Mouse (Mus musculus) hindbrain, postnatal 0 days (tissue): ENCODE results near the gene Zfp457. TPM values are rescaled to one million over a fixed set of nuclear protein-coding genes. Genes with fewer than 3 reads are reported as not detected.
"Not testable (repeated sequence)": the region's sequence is repeated elsewhere in the genome, so short reads cannot be mapped to it uniquely, and the experiment has no call there.

Experiments
- ATAC-seq: fragments of 200-750 bp; cut with Nextera tagmentation; 2 replicates; pipeline ENCODE4 v1.8.0; 2017; ENCODE audit warnings: mild to moderate bottlenecking, moderate TSS enrichment, moderate library complexity
- DNase-seq: peaks from one replicate; pipeline ENCODE4 v3.0.0-alpha.2; 2015; ENCODE audit warnings: low spot score
- H3K27ac ChIP-seq: fragments of 300-500 bp; sonication (generic); 2 replicates; pipeline ENCODE4 v1.5.1; 2014; ENCODE audit warnings: mild to moderate bottlenecking
- H3K27me3 ChIP-seq: fragments of 300-500 bp; sonication (generic); 2 replicates; pipeline ENCODE4 v1.6.1; 2014; ENCODE audit warnings: low read length, mixed read lengths; ENCODE audit not compliant: insufficient read depth
- H3K36me3 ChIP-seq: fragments of 300-500 bp; sonication (generic); 2 replicates; pipeline ENCODE4 v1.6.1; 2014; ENCODE audit warnings: low read length, mixed read lengths; ENCODE audit not compliant: insufficient read depth
- H3K4me1 ChIP-seq: fragments of 300-500 bp; sonication (generic); 2 replicates; pipeline ENCODE4 v1.6.1; 2014; ENCODE audit warnings: antibody characterized with exemption, low read length, mixed read lengths; ENCODE audit not compliant: insufficient read depth
- H3K4me2 ChIP-seq: fragments of 300-500 bp; sonication (generic); 2 replicates; pipeline ENCODE4 v1.6.1; 2014; ENCODE audit warnings: low read depth, mild to moderate bottlenecking, low read length, moderate library complexity, mixed read lengths
- H3K4me3 ChIP-seq: fragments of 300-500 bp; sonication (generic); 2 replicates; pipeline ENCODE4 v1.5.1; 2014; ENCODE audit warnings: low read length
- H3K9ac ChIP-seq: fragments of 300-500 bp; sonication (generic); replicated peaks from 2 replicates; pipeline ENCODE4 v1.6.1; 2014; ENCODE audit warnings: mild to moderate bottlenecking, low read length, moderate library complexity, mixed read lengths
- H3K9me3 ChIP-seq: fragments of 300-500 bp; sonication (generic); 2 replicates; pipeline ENCODE4 v1.6.1; 2016; ENCODE audit warnings: low read length, mixed read lengths
- CTCF ChIP-seq: IDR thresholded peaks from 2 replicates; pipeline ENCODE4 v1.5.1; 2016; ENCODE audit warnings: antibody characterized with exemption, control low read depth, low read depth
- WGBS: fragments of 180-500 bp; shearing (Covaris S2); extraction: QIAGEN DNeasy Blood & Tissue Kit; methylation state at CpG from one replicate; pipeline ENCODE4 v1.1.7; 2014; 5-methylcytosine and 5-hydroxymethylcytosine counted together
- polyA plus RNA-seq: library from polyadenylated mRNA; unstranded; fragments of >200 nt; fragmentation: Nextera tagmentation; extraction: Ambion mirVana; gene quantifications from 2 replicates; pipeline ENCODE4 v1.2.1, GENCODE M21; 2015
- total RNA-seq: library from RNA; depleted of rRNA; stranded (reverse); fragments of >200 nt; gene quantifications from 2 replicates; pipeline ENCODE4 v1.2.3, GENCODE M21; 2014; rRNA removed

The Zfp457 gene
- total and polyA plus RNA-seq, 2 experiments from 2014 or later, result 0.73 to 1.6 TPM

GRCm38 (mm10) chr13:67278314-67278713 lies 28.0 kb downstream of the Zfp457 start, which contains the start of gene Zfp458:
Zfp458 (minus strand) TSS chr13:67278466.
- Histone ChIP-seq H3K4me3 (no peak within 1 kb of the TSS), H3K4me1 (no peaks in the 10 kb centered on the region), H3K9me3 (no peaks in the 10 kb centered on the region), H3K9ac (no peak within 1 kb of the TSS), H3K27me3 (no peaks in the 10 kb centered on the region), H3K4me2 (0 out of 2 replicates have a peak within 1 kb of the TSS, but pooled peaks have one; percentile 2), H3K36me3 (no peaks in the 10 kb centered on the region), H3K27ac (no peak within 1 kb of the TSS)
- TF ChIP-seq CTCF, result no peak
- peak; percentile 42 for DNase-seq
- WGBS, result 53% methylated on average over 7 of the region's 7 CpGs
- peak; percentile 56; the same call in 1 of the 2 replicates for ATAC-seq

- peak; percentile 69; the same call in 1 of the 2 replicates for ATAC-seq
- Histone ChIP-seq H3K4me2 (peak overlapping the region; percentile 63), H3K9ac (peak overlapping the region; percentile 53), H3K27ac (peak overlapping the region; percentile 69; the same call in 1 of the 2 replicates), H3K4me3 (peak overlapping the region; percentile 74)
- WGBS, result 40% methylated on average over 8 of the region's 9 CpGs
- H3K36me3 ChIP-seq, H3K27me3 ChIP-seq, H3K4me1 ChIP-seq, DNase-seq, H3K9me3 ChIP-seq: not testable (repeated sequence)
Observed at GRCm38 (mm10) chr13:67269383-67270065, 36.8 kb downstream of the Zfp457 start.

- Histone ChIP-seq H3K36me3 (no peaks in the 10 kb centered on the region), H3K9me3 (peaks cover 8% of the 10 kb centered on the region), H3K9ac (peak overlapping the region; percentile 53), H3K4me2 (peak overlapping the region; percentile 63), H3K27ac (peak overlapping the region; percentile 69), H3K4me3 (peak overlapping the region; percentile 74), H3K4me1 (no peaks in the 10 kb centered on the region), H3K27me3 (no peaks in the 10 kb centered on the region)
- 7% methylated on average over 18 of the region's 18 CpGs for WGBS
- ATAC-seq, result peak; percentile 99
- peak; percentile 90 for DNase-seq
- TF ChIP-seq CTCF, result no peak
Observed at GRCm38 (mm10) chr13:67268568-67269369, 37.5 kb downstream of the Zfp457 start.

Other genes with a start within 250 kb of the Zfp457 start
- 3.6 TPM in 2 replicates for gene Zfp712, start 245.3 kb downstream of the Zfp457 start, total RNA-seq
- 2.5 and 2.7 TPM in 2 replicates for gene Zfp712, start 245.3 kb downstream of the Zfp457 start, polyA plus RNA-seq
- 1.8 and 4.2 TPM in 2 replicates for gene Zfp708, start 208.5 kb downstream of the Zfp457 start, total RNA-seq
- gene Zfp708, start 208.5 kb downstream of the Zfp457 start, polyA plus RNA-seq, result 3.9 and 4.6 TPM in 2 replicates
- 0.43 and 2.7 TPM in 2 replicates for gene Gm28557, start 197.9 kb downstream of the Zfp457 start, total RNA-seq
- 0.78 and 1.3 TPM in 2 replicates for gene Gm28557, start 197.9 kb downstream of the Zfp457 start, polyA plus RNA-seq
- gene Rslcan18, start 190.2 kb downstream of the Zfp457 start, total RNA-seq, result 0.05 TPM in 1 of 2 replicates, not detected in the other
- gene Rslcan18, start 190.2 kb downstream of the Zfp457 start, polyA plus RNA-seq, result not detected in 2 replicates
- gene Zfp759, start 184.8 kb downstream of the Zfp457 start, total RNA-seq, result 4.8 and 5.9 TPM in 2 replicates
- 2.2 and 2.5 TPM in 2 replicates for gene Zfp759, start 184.8 kb downstream of the Zfp457 start, polyA plus RNA-seq
- 3.0 and 7.3 TPM in 2 replicates for gene Rsl1, start 133.3 kb downstream of the Zfp457 start, total RNA-seq
- 2.3 and 2.8 TPM in 2 replicates for gene Rsl1, start 133.3 kb downstream of the Zfp457 start, polyA plus RNA-seq
- gene Zfp455, start 112.0 kb downstream of the Zfp457 start, total RNA-seq, result 0.79 and 1.0 TPM in 2 replicates
- 0.80 and 1.6 TPM in 2 replicates for gene Zfp455, start 112.0 kb downstream of the Zfp457 start, polyA plus RNA-seq
- 5.2 and 11.1 TPM in 2 replicates for gene Zfp458, start 28.0 kb downstream of the Zfp457 start, total RNA-seq
- 3.2 and 4.3 TPM in 2 replicates for gene Zfp458, start 28.0 kb downstream of the Zfp457 start, polyA plus RNA-seq
- 2.5 and 4.1 TPM in 2 replicates for gene Zfp595, start 26.1 kb upstream of the Zfp457 start, total RNA-seq
- gene Zfp595, start 26.1 kb upstream of the Zfp457 start, polyA plus RNA-seq, result 0.66 and 0.84 TPM in 2 replicates
- not detected in 2 replicates for gene Gm28044, start 54.1 kb upstream of the Zfp457 start, total RNA-seq
- 0.51 TPM in 1 of 2 replicates, not detected in the other for gene Gm28044, start 54.1 kb upstream of the Zfp457 start, polyA plus RNA-seq
- 0.43 and 0.84 TPM in 2 replicates for gene Zfp953, start 54.1 kb upstream of the Zfp457 start, total RNA-seq
- gene Zfp953, start 54.1 kb upstream of the Zfp457 start, polyA plus RNA-seq, result 0.23 and 0.24 TPM in 2 replicates
- gene Gm28041, start 69.2 kb upstream of the Zfp457 start, total RNA-seq, result not detected in 2 replicates
- gene Gm28041, start 69.2 kb upstream of the Zfp457 start, polyA plus RNA-seq, result not detected in 2 replicates
- 0.14 and 0.37 TPM in 2 replicates for gene Zfp456, start 69.3 kb upstream of the Zfp457 start, total RNA-seq
- 0.24 and 0.33 TPM in 2 replicates for gene Zfp456, start 69.3 kb upstream of the Zfp457 start, polyA plus RNA-seq
- 1.3 and 2.9 TPM in 2 replicates for gene Zfp429, start 93.3 kb upstream of the Zfp457 start, total RNA-seq
- gene Zfp429, start 93.3 kb upstream of the Zfp457 start, polyA plus RNA-seq, result 1.0 and 2.1 TPM in 2 replicates
- 0.78 and 3.0 TPM in 2 replicates for gene Zfp459, start 114.9 kb upstream of the Zfp457 start, total RNA-seq
- 0.63 and 1.6 TPM in 2 replicates for gene Zfp459, start 114.9 kb upstream of the Zfp457 start, polyA plus RNA-seq
- gene Zfp874a, start 145.1 kb upstream of the Zfp457 start, total RNA-seq, result 4.0 and 12.6 TPM in 2 replicates
- 3.5 and 3.9 TPM in 2 replicates for gene Zfp874a, start 145.1 kb upstream of the Zfp457 start, polyA plus RNA-seq
- 9.7 and 12.7 TPM in 2 replicates for gene Zfp874b, start 177.8 kb upstream of the Zfp457 start, total RNA-seq
- gene Zfp874b, start 177.8 kb upstream of the Zfp457 start, polyA plus RNA-seq, result 2.0 and 2.4 TPM in 2 replicates
- gene Zfp58, start 194.1 kb upstream of the Zfp457 start, total RNA-seq, result 3.0 and 3.6 TPM in 2 replicates
- gene Zfp58, start 194.1 kb upstream of the Zfp457 start, polyA plus RNA-seq, result 3.7 and 4.4 TPM in 2 replicates
- not detected in 2 replicates for gene Gm26965, start 219.7 kb upstream of the Zfp457 start, total RNA-seq
- gene Gm26965, start 219.7 kb upstream of the Zfp457 start, polyA plus RNA-seq, result 0.45 TPM in 1 of 2 replicates, not detected in the other
- gene Zfp87, start 219.7 kb upstream of the Zfp457 start, total RNA-seq, result 22.8 and 23.4 TPM in 2 replicates
- 27.0 and 33.3 TPM in 2 replicates for gene Zfp87, start 219.7 kb upstream of the Zfp457 start, polyA plus RNA-seq
- gene Zfp748, start 247.3 kb upstream of the Zfp457 start, total RNA-seq, result 14.3 and 23.1 TPM in 2 replicates
- 7.6 and 7.8 TPM in 2 replicates for gene Zfp748, start 247.3 kb upstream of the Zfp457 start, polyA plus RNA-seq